Mouse (Mus musculus) hindbrain, embryonic 14.5 days (tissue): ENCODE data around the gene Trappc1. TPM values are rescaled to one million over a fixed set of nuclear protein-coding genes. Genes with fewer than 3 reads are reported as not detected.
A peak's percentile ranks its signal among the peaks of the same experiment; 100 is the strongest.

ENCODE experiments used
- ATAC-seq: fragments of 200-750 bp; cut with Nextera tagmentation; 2 replicates; pipeline ENCODE4 v1.8.0; 2017; ENCODE audit warnings: moderate number of reproducible peaks, mild to moderate bottlenecking, moderate TSS enrichment, moderate library complexity; ENCODE audit not compliant: low FRiP score
- DNase-seq: peaks from one replicate; pipeline ENCODE4 v3.0.0-alpha.2; 2015; ENCODE audit warnings: low spot score
- H3K27ac ChIP-seq: fragments of 300-500 bp; sonication (generic); 2 replicates; pipeline ENCODE4 v1.5.1; 2014; ENCODE audit warnings: mild to moderate bottlenecking, moderate library complexity
- H3K27me3 ChIP-seq: fragments of 300-500 bp; sonication (generic); 2 replicates; pipeline ENCODE4 v1.6.1; 2014; ENCODE audit warnings: mild to moderate bottlenecking, low read length, mixed read lengths; ENCODE audit not compliant: control insufficient read depth, insufficient read depth
- H3K36me3 ChIP-seq: fragments of 300-500 bp; sonication (generic); replicated peaks from 2 replicates; pipeline ENCODE4 v1.6.1; 2014; ENCODE audit not compliant: control insufficient read depth, insufficient read depth
- H3K4me1 ChIP-seq: fragments of 300-500 bp; sonication (generic); replicated peaks from 2 replicates; pipeline ENCODE4 v1.6.1; 2014; ENCODE audit warnings: antibody characterized with exemption, low read length, mixed read lengths; ENCODE audit not compliant: control insufficient read depth, insufficient read depth
- H3K4me2 ChIP-seq: fragments of 300-500 bp; sonication (generic); replicated peaks from 2 replicates; pipeline ENCODE4 v1.6.1; 2014; ENCODE audit warnings: mild to moderate bottlenecking, moderate library complexity
- H3K4me3 ChIP-seq: fragments of 300-500 bp; sonication (generic); replicated peaks from 2 replicates; pipeline ENCODE4 v1.5.1; 2014; ENCODE audit warnings: mild to moderate bottlenecking, low read length
- H3K9ac ChIP-seq: fragments of 300-500 bp; sonication (generic); 2 replicates; pipeline ENCODE4 v1.6.1; 2014
- H3K9me3 ChIP-seq: fragments of 300-500 bp; sonication (generic); 2 replicates; pipeline ENCODE4 v1.6.1; 2016; ENCODE audit warnings: low read length; ENCODE audit not compliant: control insufficient read depth
- WGBS: fragments of 180-500 bp; shearing (Covaris S2); extraction: QIAGEN DNeasy Blood & Tissue Kit; methylation state at CpG from one replicate; pipeline ENCODE4 v1.1.7; 2014; 5-methylcytosine and 5-hydroxymethylcytosine counted together
- polyA plus RNA-seq: library from polyadenylated mRNA; unstranded; fragments of >200 nt; fragmentation: Nextera tagmentation; extraction: Ambion mirVana; gene quantifications from 2 replicates; pipeline ENCODE4 v1.2.1, GENCODE M21; 2014

The Trappc1 gene
- 176 and 197 TPM in 2 replicates for polyA plus RNA-seq

DNA sequence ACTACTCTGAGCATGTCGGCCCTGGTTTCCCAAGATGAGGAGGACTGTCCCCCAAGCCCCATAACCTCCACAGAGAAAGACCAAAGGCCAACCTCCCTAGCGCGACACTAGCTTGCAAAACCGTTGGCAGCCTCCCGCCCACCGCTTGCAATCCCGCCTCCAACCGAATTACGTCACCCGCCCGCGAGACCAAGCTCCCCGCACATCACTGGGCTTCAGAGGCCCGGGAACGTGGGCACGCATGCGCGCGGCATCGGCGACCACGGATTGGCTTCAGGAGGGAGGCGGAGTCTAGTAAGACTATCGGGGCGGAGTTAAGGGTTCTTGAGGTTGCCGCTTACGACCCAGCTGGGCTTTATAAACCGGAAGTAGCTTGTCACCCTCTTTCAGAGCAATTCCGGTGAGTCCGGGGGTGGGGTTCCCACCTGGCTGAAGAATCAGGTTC lies at the start of gene Trappc1, which contains the start of gene Cntrob:
Gene Trappc1, plus strand, starts transcription at position 314 of the 445 bp plus-strand sequence.
Gene Cntrob, minus strand, starts transcription at position 109 of the 445 bp plus-strand sequence.
- 0 out of 2 replicates have a peak, but pooled peaks cover 10% of the 10 kb centered on the region for H3K27me3 ChIP-seq
- peak within 1 kb of the TSS; percentile 77 for H3K4me2 ChIP-seq
- no peaks in the 10 kb centered on the region for H3K9me3 ChIP-seq
- ATAC-seq, result peak; percentile 94
- peak within 1 kb of the TSS; percentile 56 for H3K4me3 ChIP-seq
- H3K27ac ChIP-seq, result peak within 1 kb of the TSS; percentile 77
- 0 out of 2 replicates have a peak, but pooled peaks cover 9% of the 10 kb centered on the region for H3K36me3 ChIP-seq
- WGBS, result under 1% methylated on average over 30 of the region's 30 CpGs
- peaks cover 35% of the 10 kb centered on the region for H3K4me1 ChIP-seq
- peak within 1 kb of the TSS; percentile 75 for H3K9ac ChIP-seq
- DNase-seq, result peak; percentile 97

DNA sequence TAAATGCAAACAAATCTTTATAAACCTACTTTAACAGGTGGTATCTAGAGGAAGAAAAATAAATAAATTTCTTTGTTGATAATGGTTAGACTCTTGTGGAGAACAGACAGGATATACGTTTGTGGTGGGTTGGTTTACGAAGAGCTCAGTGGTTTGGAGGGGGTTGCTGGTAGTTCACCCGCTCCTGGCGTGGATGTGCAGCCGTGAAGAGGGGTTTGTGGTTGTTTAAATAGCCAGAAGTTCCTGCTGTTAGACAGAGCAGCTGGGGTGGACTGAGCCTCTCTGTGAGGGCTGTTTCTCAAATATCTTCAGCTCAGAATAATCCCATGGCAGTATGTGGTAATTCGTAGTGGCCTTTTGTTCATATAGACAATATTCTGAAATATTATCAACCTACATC lies 48.1 kb upstream of the Trappc1 start:
- 83% methylated on average over 6 of the region's 6 CpGs for WGBS
- Histone ChIP-seq H3K9ac (no peak overlapping the region), H3K27ac (no peak overlapping the region), H3K27me3 (no peaks in the 10 kb centered on the region), H3K36me3 (no peaks in the 10 kb centered on the region), H3K4me3 (no peak overlapping the region), H3K4me1 (no peaks in the 10 kb centered on the region), H3K9me3 (no peaks in the 10 kb centered on the region), H3K4me2 (no peak overlapping the region)
- DNase-seq (no peak), ATAC-seq (no peak)

DNA sequence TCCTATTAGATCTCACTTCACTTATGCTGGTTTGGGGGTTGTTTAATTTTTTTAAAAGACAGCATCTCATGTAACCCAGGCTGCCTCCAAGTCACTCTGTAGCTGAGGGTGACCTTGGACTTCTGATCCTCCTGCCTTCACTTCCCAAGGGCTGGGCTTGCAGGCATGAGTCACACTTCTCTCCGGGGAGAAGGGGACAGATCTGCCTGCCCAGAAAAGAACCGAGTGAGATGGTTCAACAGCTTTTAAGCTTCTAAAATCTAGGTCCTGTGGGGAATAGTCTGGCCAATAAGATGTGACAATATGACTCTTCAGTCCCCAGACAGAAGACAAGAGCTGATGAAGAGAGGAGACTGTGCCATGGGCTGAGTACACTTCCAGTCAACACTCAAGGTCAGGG lies 47.7 kb upstream of the Trappc1 start:
- Histone ChIP-seq H3K27me3 (no peaks in the 10 kb centered on the region), H3K9me3 (no peaks in the 10 kb centered on the region), H3K4me2 (no peak overlapping the region), H3K36me3 (no peaks in the 10 kb centered on the region), H3K27ac (no peak overlapping the region), H3K9ac (no peak overlapping the region), H3K4me3 (no peak overlapping the region), H3K4me1 (no peaks in the 10 kb centered on the region)
- 83% methylated on average over 2 of the region's 2 CpGs for WGBS
- ATAC-seq, result no peak
- DNase-seq, result no peak

DNA sequence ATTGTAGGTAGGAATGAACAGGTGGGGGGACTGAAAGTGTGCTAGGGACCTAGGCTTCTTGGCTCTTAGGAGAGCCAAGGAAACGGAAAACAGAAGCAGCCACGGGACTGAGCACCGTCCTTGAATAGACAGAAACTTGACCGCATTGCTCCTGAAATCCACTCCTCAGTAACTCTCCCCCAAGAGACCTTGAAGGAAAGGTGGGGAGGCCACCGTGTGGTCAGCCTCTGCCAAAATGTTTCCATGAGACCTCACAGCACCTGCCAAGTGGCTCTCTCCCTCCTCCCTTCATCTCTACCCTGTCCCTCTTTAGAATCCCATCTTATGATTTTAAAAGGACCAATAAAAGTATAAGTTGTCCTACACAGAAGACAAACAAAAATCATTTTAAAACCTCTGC lies 46.5 kb upstream of the Trappc1 start:
- no peak overlapping the region for H3K4me3 ChIP-seq
- no peak overlapping the region for H3K27ac ChIP-seq
- no peaks in the 10 kb centered on the region for H3K36me3 ChIP-seq
- H3K9ac ChIP-seq, result no peak overlapping the region
- ATAC-seq, result no peak
- H3K27me3 ChIP-seq, result no peaks in the 10 kb centered on the region
- no peak for DNase-seq
- no peaks in the 10 kb centered on the region for H3K9me3 ChIP-seq
- 66% methylated on average over 5 of the region's 5 CpGs for WGBS
- no peaks in the 10 kb centered on the region for H3K4me1 ChIP-seq
- no peak overlapping the region for H3K4me2 ChIP-seq

DNA sequence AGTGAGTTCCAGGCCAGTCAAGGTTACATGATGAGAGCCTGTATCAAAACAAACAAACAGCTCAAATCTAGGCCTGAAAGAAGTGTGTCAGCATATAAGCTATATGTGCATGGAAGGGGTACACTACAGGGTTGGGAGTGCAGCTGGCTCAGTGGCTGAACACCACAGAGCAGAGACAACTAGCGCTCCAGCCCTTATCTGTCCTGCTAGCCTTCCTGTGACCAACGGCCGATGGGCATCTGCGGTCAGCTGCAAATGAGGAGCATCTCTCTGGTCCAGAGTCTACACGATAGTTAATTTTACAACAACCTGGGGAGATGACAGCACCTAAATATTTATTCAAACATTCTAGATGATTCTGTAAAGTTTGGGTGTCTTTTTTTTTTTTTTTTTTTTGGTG lies 32.7 kb upstream of the Trappc1 start:
- WGBS, result 96% methylated on average over 5 of the region's 5 CpGs
- no peak overlapping the region for H3K27ac ChIP-seq
- no peak for DNase-seq
- no peaks in the 10 kb centered on the region for H3K27me3 ChIP-seq
- no peak overlapping the region for H3K9ac ChIP-seq
- no peaks in the 10 kb centered on the region; the same call in 1 of the 2 replicates for H3K36me3 ChIP-seq
- no peaks in the 10 kb centered on the region for H3K4me1 ChIP-seq
- H3K4me2 ChIP-seq, result no peak overlapping the region
- H3K9me3 ChIP-seq, result no peaks in the 10 kb centered on the region
- no peak for ATAC-seq
- no peak overlapping the region for H3K4me3 ChIP-seq

DNA sequence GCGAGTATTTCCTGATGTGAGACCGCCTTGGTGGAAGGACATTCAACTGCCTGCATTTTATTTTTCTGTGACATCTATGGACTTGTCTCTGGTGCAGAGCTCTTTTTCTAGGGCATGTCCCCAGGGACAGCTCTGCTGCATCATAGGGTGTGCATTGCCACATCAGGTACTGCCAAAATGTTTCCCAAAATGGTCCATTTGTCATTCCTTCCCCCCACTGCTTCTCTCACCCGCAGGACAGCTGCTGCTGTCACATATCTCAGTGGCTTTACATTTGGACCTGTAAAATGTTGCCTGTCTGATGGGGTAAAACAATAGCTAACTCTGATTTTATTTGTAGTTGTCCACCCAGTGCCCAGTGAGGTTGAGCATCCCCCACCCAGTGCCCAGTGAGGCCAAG lies 28.5 kb upstream of the Trappc1 start:
- Histone ChIP-seq H3K9me3 (no peaks in the 10 kb centered on the region), H3K4me1 (no peaks in the 10 kb centered on the region), H3K4me3 (no peak overlapping the region), H3K36me3 (peaks cover 18% of the 10 kb centered on the region), H3K9ac (no peak overlapping the region), H3K27me3 (no peaks in the 10 kb centered on the region), H3K27ac (no peak overlapping the region), H3K4me2 (no peak overlapping the region)
- no peak for DNase-seq
- WGBS, result 86% methylated on average over 3 of the region's 3 CpGs
- ATAC-seq, result no peak

DNA sequence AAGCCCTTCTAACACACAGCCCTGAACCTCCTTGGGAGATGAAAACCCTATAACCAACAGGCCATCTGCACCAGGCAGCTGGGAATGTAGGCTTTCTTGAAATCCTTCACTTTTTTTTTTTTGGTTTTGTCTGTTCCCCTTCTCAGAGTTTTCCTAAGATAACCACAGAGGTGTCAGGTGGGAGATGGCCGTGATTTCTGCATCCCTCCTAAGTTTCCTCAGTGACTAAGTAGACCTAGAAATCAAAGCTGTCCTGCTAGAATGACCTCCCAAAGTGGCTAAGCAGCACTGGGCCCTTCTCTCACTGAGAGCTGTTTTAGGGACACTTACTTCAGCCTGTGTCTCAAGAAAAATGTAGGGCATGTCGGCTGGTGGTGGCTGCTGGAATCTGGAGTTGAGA lies 26.0 kb upstream of the Trappc1 start:
- H3K4me3 ChIP-seq, result no peak overlapping the region
- no peak overlapping the region for H3K27ac ChIP-seq
- ATAC-seq, result no peak
- no peaks in the 10 kb centered on the region for H3K9me3 ChIP-seq
- H3K9ac ChIP-seq, result no peak overlapping the region
- 94% methylated on average over 2 of the region's 2 CpGs for WGBS
- DNase-seq, result no peak
- H3K4me1 ChIP-seq, result no peaks in the 10 kb centered on the region
- peaks cover 37% of the 10 kb centered on the region for H3K36me3 ChIP-seq
- no peaks in the 10 kb centered on the region for H3K27me3 ChIP-seq
- no peak overlapping the region for H3K4me2 ChIP-seq

DNA sequence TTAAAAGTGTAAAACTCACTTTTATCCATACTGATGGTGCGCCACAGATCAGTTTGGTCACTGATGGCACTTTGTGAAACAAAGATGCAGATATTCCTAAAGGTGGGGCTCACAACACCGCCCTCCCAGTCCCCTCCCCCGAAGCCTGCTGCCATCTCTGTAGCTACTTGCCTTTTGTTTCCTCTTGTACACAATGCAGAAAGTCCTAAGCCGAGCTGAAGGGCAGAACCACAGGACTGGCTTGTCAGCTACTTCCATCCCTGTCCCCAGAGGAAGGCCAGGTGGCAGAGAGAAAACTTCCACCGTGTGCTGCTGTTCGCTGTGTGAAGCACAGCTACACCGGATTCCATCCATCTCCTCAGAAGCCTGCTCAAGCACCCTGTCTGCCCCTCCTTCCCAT lies 25.5 kb upstream of the Trappc1 start:
- no peak overlapping the region for H3K4me3 ChIP-seq
- peaks cover 41% of the 10 kb centered on the region for H3K36me3 ChIP-seq
- no peaks in the 10 kb centered on the region for H3K9me3 ChIP-seq
- WGBS, result 75% methylated on average over 7 of the region's 7 CpGs
- no peak overlapping the region for H3K27ac ChIP-seq
- no peak overlapping the region for H3K4me2 ChIP-seq
- no peak overlapping the region for H3K9ac ChIP-seq
- ATAC-seq, result no peak
- no peaks in the 10 kb centered on the region for H3K27me3 ChIP-seq
- no peaks in the 10 kb centered on the region for H3K4me1 ChIP-seq
- DNase-seq, result no peak

DNA sequence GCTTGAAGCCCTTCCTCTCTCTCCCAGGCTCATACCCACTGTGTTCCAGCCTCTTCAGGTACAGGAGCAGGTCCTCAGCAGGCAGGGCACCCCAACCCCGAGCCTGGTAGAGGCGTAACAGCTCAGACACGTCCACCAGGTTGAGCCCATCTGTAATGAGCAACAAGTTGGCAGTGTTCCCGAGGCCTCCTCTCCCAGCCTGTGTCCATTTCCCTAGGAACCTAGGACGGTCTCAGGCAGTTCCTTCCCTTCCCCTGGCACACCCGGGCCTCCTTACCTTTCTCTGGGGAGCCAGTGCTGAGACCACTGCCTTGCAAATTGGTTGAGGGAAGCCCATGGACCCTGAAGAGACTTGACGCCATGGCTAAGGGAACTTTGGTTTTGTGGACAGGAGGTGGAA lies 21.0 kb upstream of the Trappc1 start:
- Histone ChIP-seq H3K27me3 (no peaks in the 10 kb centered on the region), H3K36me3 (peaks cover 86% of the 10 kb centered on the region), H3K9ac (no peak overlapping the region), H3K9me3 (no peaks in the 10 kb centered on the region), H3K4me3 (no peak overlapping the region), H3K27ac (no peak overlapping the region), H3K4me1 (no peaks in the 10 kb centered on the region), H3K4me2 (no peak overlapping the region)
- no peak for ATAC-seq
- WGBS, result 91% methylated on average over 7 of the region's 7 CpGs
- DNase-seq, result no peak

- Histone ChIP-seq H3K27ac (no peak overlapping the region), H3K4me1 (no peaks in the 10 kb centered on the region), H3K27me3 (no peaks in the 10 kb centered on the region), H3K36me3 (peaks cover 93% of the 10 kb centered on the region), H3K9me3 (no peaks in the 10 kb centered on the region), H3K4me3 (no peak overlapping the region), H3K4me2 (no peak overlapping the region), H3K9ac (no peak overlapping the region)
- ATAC-seq (no peak), DNase-seq (no peak)
- WGBS, result 94% methylated on average over 9 of the region's 9 CpGs
Observed at GRCm38 (mm10) chr11:69305291-69305690, 18.5 kb upstream of the Trappc1 start.
